Mouse (Mus musculus) cerebellum, adult 2 months (tissue): ENCODE measurements around the gene Atr. TPM values are rescaled to one million over a fixed set of nuclear protein-coding genes. Genes with fewer than 3 reads are reported as not detected.

ENCODE experiments used
- DNase-seq, 2 experiments: peaks; one replicate each; pipeline ENCODE4 v3.0.0; 2021
- H3K27ac ChIP-seq: fragments of 200-500 bp; 2 replicates; pipeline ENCODE4 v1.5.1; 2012; ENCODE audit warnings: low read length, control low read depth, inconsistent platforms; ENCODE audit not compliant: insufficient read depth
- H3K27me3 ChIP-seq: fragments of 200-500 bp; 2 replicates; pipeline ENCODE4 v1.6.1; 2012; ENCODE audit warnings: inconsistent platforms, mild to moderate bottlenecking, low read length, moderate library complexity; ENCODE audit not compliant: control insufficient read depth, insufficient read depth
- H3K4me1 ChIP-seq: fragments of 200-500 bp; 2 replicates; pipeline ENCODE4 v1.6.1; 2011; ENCODE audit warnings: low read length; ENCODE audit not compliant: control insufficient read depth, insufficient read depth
- H3K4me3 ChIP-seq: fragments of 200-500 bp; replicated peaks from 2 replicates; pipeline ENCODE3; 2011; ENCODE audit warnings: mild to moderate bottlenecking, low read depth, low read length, control low read depth; ENCODE audit not compliant: insufficient read depth
- CTCF ChIP-seq: fragments of 200-500 bp; IDR thresholded peaks from 2 replicates; pipeline ENCODE4 v1.5.1; 2011; ENCODE audit warnings: low read depth, mild to moderate bottlenecking, control low read depth, low read length, moderate library complexity, borderline replicate concordance; ENCODE audit not compliant: insufficient read depth
- POLR2A ChIP-seq: fragments of 200-500 bp; IDR thresholded peaks from 2 replicates; pipeline ENCODE4 v1.6.1; 2011; ENCODE audit warnings: low read length, control low read depth, borderline replicate concordance; ENCODE audit not compliant: insufficient read depth
- WGBS: fragments of 180-500 bp; shearing (Covaris S2); methylation state at CpG from one replicate; pipeline ENCODE4 v1.1.7; 2018; 5-methylcytosine and 5-hydroxymethylcytosine counted together
- polyA plus RNA-seq: library from polyadenylated mRNA; depleted of rRNA; stranded (reverse); fragments of >200 nt; gene quantifications from 2 replicates; pipeline ENCODE4 v1.2.3, GENCODE M21; 2012; rRNA removed

The Atr gene
- polyA plus RNA-seq: 7.0 and 7.2 TPM in 2 replicates

- Histone ChIP-seq H3K27ac (peak within 1 kb of the TSS; percentile 28; the same call in 1 of the 2 replicates), H3K27me3 (no peaks in the 10 kb centered on the region), H3K4me1 (no peaks in the 10 kb centered on the region; the same call in 1 of the 2 replicates), H3K4me3 (peak within 1 kb of the TSS; percentile 66)
- peak; percentile 94 to 95 for DNase-seq
- WGBS: under 1% methylated on average over 69 of the region's 69 CpGs
- TF ChIP-seq CTCF: no peak
- peak; percentile 44; the same call in 1 of the 2 replicates for TF ChIP-seq POLR2A
These were observed at the start of gene Atr for GRCm38 (mm10) chr9:95857414-95858026. Gene Atr, plus strand, starts transcription at chr9:95857597.

GRCm38 (mm10) chr9:95809596-95809995, 47.8 kb upstream of the Atr start:
- DNase-seq: no peak
- Histone ChIP-seq H3K4me1 (no peaks in the 10 kb centered on the region), H3K27me3 (no peaks in the 10 kb centered on the region; the same call in 1 of the 2 replicates), H3K27ac (no peak overlapping the region), H3K4me3 (no peak overlapping the region)
- 58% methylated on average over 4 of the region's 4 CpGs for WGBS
- TF ChIP-seq CTCF: no peak
- TF ChIP-seq POLR2A: no peak

- H3K27ac ChIP-seq: no peak overlapping the region
- no peaks in the 10 kb centered on the region; the same call in 1 of the 2 replicates for H3K27me3 ChIP-seq
- no peak for DNase-seq
- H3K4me3 ChIP-seq: no peak overlapping the region
- 97% methylated on average over 4 of the region's 4 CpGs for WGBS
- no peaks in the 10 kb centered on the region for H3K4me1 ChIP-seq
- no peak for TF ChIP-seq POLR2A
- no peak for TF ChIP-seq CTCF
These were observed 45.6 kb upstream of the Atr start for GRCm38 (mm10) chr9:95811817-95812216.

- Histone ChIP-seq H3K27me3 (no peaks in the 10 kb centered on the region; the same call in 1 of the 2 replicates), H3K27ac (no peak overlapping the region)
These were observed 43.5 kb upstream of the Atr start for GRCm38 (mm10) chr9:95813721-95814531.

DNA sequence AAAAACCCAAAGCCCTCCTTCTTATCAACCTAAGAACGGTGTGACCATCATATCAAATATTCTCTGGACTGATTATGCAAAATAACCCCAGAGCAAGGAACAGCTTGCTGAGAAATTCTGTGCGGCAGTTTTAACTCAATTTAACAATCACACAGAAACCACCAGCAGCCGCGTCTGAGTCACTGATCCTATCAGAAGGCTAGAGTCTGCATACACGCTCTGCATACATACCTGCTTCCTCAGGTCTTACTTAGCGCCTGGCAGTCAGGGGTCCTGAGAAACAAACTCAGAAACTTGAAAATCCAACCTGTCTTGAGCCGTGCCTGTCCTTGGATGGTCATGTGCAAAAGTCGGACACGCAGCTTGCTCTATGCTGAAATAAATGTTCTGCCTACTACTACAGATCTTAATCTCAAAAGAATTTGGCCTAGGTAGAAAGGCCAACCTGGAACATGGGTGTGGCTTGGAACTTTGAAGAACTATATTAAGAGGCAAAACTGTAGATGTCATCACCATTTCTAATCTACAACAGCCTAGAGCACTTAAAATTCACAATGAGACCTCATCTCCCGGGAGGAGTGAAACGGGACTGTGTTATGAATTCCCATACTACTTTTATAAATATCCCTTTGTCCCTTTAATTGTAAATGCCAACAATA, 42.3 kb upstream of the Atr start:
- H3K4me1 ChIP-seq: no peaks in the 10 kb centered on the region
- no peaks in the 10 kb centered on the region; the same call in 1 of the 2 replicates for H3K27me3 ChIP-seq
- 86% methylated on average over 11 of the region's 11 CpGs for WGBS
- DNase-seq: no peak
- no peak overlapping the region for H3K27ac ChIP-seq
- H3K4me3 ChIP-seq: no peak overlapping the region
- TF ChIP-seq POLR2A (no peak), CTCF (no peak)

More at GRCm38 (mm10) chr9:95813721-95814531, 43.5 kb upstream of the Atr start:
- no peak for DNase-seq
- 30% methylated on average over 20 of the region's 20 CpGs for WGBS
- TF ChIP-seq POLR2A: no peak
- no peak for TF ChIP-seq CTCF
- Histone ChIP-seq H3K4me1 (no peaks in the 10 kb centered on the region), H3K4me3 (no peak overlapping the region)

DNA sequence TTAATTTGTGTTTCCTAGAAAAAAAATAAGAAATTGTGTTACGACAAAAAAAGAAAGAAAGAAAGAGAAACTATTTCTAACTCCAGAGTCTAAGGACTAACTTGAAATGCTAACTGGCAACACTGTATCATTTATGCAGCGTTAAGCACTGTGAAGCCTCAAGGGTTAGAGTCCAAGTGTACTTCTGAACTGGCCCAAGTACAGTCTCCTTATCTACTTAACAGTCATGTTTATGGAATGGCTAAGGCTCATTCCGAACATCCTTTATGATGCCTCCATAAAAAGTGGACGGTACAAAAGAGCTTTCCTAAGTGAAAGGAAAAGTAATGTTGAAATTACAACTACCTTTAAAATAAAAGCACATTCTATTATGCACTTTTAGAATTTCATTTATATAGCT, 41.7 kb upstream of the Atr start:
- DNase-seq: no peak
- H3K4me3 ChIP-seq: no peak overlapping the region
- H3K4me1 ChIP-seq: no peaks in the 10 kb centered on the region
- TF ChIP-seq POLR2A (no peak), CTCF (no peak)
- H3K27ac ChIP-seq: no peak overlapping the region
- WGBS: 85% methylated on average over 4 of the region's 4 CpGs
- H3K27me3 ChIP-seq: no peaks in the 10 kb centered on the region; the same call in 1 of the 2 replicates

DNA sequence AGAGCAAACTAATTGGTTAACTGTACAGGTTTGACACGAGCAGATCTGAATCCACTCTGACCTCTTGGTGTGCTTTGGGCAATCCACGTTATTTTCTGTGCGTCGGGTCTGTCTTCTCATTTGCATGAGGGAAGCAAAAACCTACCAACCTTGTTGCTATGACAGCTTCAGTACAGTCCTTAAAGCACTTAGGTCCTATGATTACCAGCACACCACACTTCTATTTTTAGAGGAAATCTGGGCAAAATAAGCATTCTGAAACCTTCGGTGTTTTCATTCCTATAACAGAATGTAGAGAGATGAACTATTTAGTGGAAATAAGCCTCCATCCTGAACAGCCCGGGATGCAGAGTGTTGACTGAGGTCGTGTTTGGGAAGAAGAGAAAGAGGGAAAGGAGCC, 34.9 kb upstream of the Atr start:
- no peaks in the 10 kb centered on the region for H3K27me3 ChIP-seq
- no peak overlapping the region for H3K27ac ChIP-seq
- H3K4me3 ChIP-seq: no peak overlapping the region
- 73% methylated on average over 7 of the region's 7 CpGs for WGBS
- DNase-seq: no peak
- TF ChIP-seq CTCF: no peak
- H3K4me1 ChIP-seq: no peaks in the 10 kb centered on the region

GRCm38 (mm10) chr9:95827565-95827964, 29.8 kb upstream of the Atr start:
- TF ChIP-seq CTCF (no peak), POLR2A (no peak)
- Histone ChIP-seq H3K27me3 (no peaks in the 10 kb centered on the region), H3K4me1 (no peaks in the 10 kb centered on the region), H3K4me3 (no peak overlapping the region), H3K27ac (no peak overlapping the region)
- 91% methylated on average over 5 of the region's 5 CpGs for WGBS
- no peak for DNase-seq
